Mouse (Mus musculus): ENCODE data around the gene Sorbs1. TPM values are rescaled to one million over a fixed set of nuclear protein-coding genes. Genes with fewer than 3 reads are reported as not detected.

The Sorbs1 gene
- polyA plus RNA-seq, 1 experiment from 2014 or later = 92.0 TPM

GRCm38 (mm10) chr19:40536526-40536925 is 22.9 kb upstream of the Sorbs1 start:
- no peak overlapping the region for H3K27ac ChIP-seq (replicated peaks)
- H3K4me1 ChIP-seq (replicated peaks) = no peaks in the 10 kb centered on the region
- H3K27me3 ChIP-seq = no peaks in the 10 kb centered on the region
- no peaks in the 10 kb centered on the region for H3K36me3 ChIP-seq
- no peak for ATAC-seq (ENCODE audit: low FRiP score, low read depth)
- 95% methylated on average over 6 of the region's 6 CpGs for WGBS
- H3K4me2 ChIP-seq = no peak overlapping the region
- H3K9me3 ChIP-seq = no peaks in the 10 kb centered on the region
- H3K4me3 ChIP-seq = no peak overlapping the region
- H3K9ac ChIP-seq = no peak overlapping the region

GRCm38 (mm10) chr19:40532525-40532924 is 18.9 kb upstream of the Sorbs1 start:
- WGBS = 88% methylated on average over 5 of the region's 5 CpGs
- Histone ChIP-seq H3K4me2 (no peak overlapping the region), H3K9ac (no peak overlapping the region), H3K27ac (replicated peaks) (no peak overlapping the region), H3K4me3 (no peak overlapping the region), H3K4me1 (replicated peaks) (no peaks in the 10 kb centered on the region), H3K9me3 (no peaks in the 10 kb centered on the region), H3K36me3 (no peaks in the 10 kb centered on the region), H3K27me3 (no peaks in the 10 kb centered on the region)
- ATAC-seq (ENCODE audit: low FRiP score, low read depth) = no peak

GRCm38 (mm10) chr19:40530323-40530722 is 16.7 kb upstream of the Sorbs1 start:
- WGBS = 91% methylated on average over 2 of the region's 2 CpGs
- no peak overlapping the region for H3K27ac ChIP-seq (replicated peaks)
- no peaks in the 10 kb centered on the region for H3K9me3 ChIP-seq
- H3K4me3 ChIP-seq = no peak overlapping the region
- no peak overlapping the region for H3K9ac ChIP-seq
- H3K36me3 ChIP-seq = no peaks in the 10 kb centered on the region
- H3K4me1 ChIP-seq (replicated peaks) = no peaks in the 10 kb centered on the region
- H3K27me3 ChIP-seq = no peaks in the 10 kb centered on the region
- no peak overlapping the region for H3K4me2 ChIP-seq
- ATAC-seq (ENCODE audit: low FRiP score, low read depth) = no peak

- H3K4me1 ChIP-seq (replicated peaks) = no peaks in the 10 kb centered on the region
- no peak overlapping the region for H3K4me2 ChIP-seq
- ATAC-seq (ENCODE audit: low FRiP score, low read depth) = no peak
- no peak overlapping the region for H3K4me3 ChIP-seq
- no peaks in the 10 kb centered on the region for H3K27me3 ChIP-seq
- no peak overlapping the region for H3K9ac ChIP-seq
- H3K27ac ChIP-seq (replicated peaks) = no peak overlapping the region
- no peaks in the 10 kb centered on the region for H3K36me3 ChIP-seq
- H3K9me3 ChIP-seq = no peaks in the 10 kb centered on the region
Measured at GRCm38 (mm10) chr19:40528254-40528653, 14.7 kb upstream of the Sorbs1 start.

GRCm38 (mm10) chr19:40526367-40527014 is 12.9 kb upstream of the Sorbs1 start:
- Histone ChIP-seq H3K9me3 (no peaks in the 10 kb centered on the region), H3K4me1 (replicated peaks) (no peaks in the 10 kb centered on the region), H3K36me3 (no peaks in the 10 kb centered on the region), H3K27me3 (no peaks in the 10 kb centered on the region), H3K27ac (replicated peaks) (no peak overlapping the region), H3K4me2 (no peak overlapping the region), H3K9ac (no peak overlapping the region), H3K4me3 (no peak overlapping the region)
- WGBS = 79% methylated on average over 9 of the region's 9 CpGs
- ATAC-seq (ENCODE audit: low FRiP score, low read depth) = no peak

- Histone ChIP-seq H3K9me3 (no peaks in the 10 kb centered on the region), H3K4me3 (no peak overlapping the region), H3K4me1 (replicated peaks) (no peaks in the 10 kb centered on the region), H3K27ac (replicated peaks) (no peak overlapping the region; the same call in 1 of the 2 replicates), H3K4me2 (no peak overlapping the region), H3K36me3 (no peaks in the 10 kb centered on the region), H3K9ac (no peak overlapping the region), H3K27me3 (no peaks in the 10 kb centered on the region)
- WGBS = 35% methylated on average over 8 of the region's 8 CpGs
- no peak for ATAC-seq (ENCODE audit: low FRiP score, low read depth)
Measured at GRCm38 (mm10) chr19:40523431-40524005, 9.9 kb upstream of the Sorbs1 start.

GRCm38 (mm10) chr19:40520403-40520802 is 6.8 kb upstream of the Sorbs1 start:
- WGBS = 87% methylated on average over 5 of the region's 5 CpGs
- H3K27me3 ChIP-seq = no peaks in the 10 kb centered on the region
- no peak for ATAC-seq (ENCODE audit: low FRiP score, low read depth)
- no peaks in the 10 kb centered on the region for H3K9me3 ChIP-seq
- no peak overlapping the region for H3K4me2 ChIP-seq
- H3K36me3 ChIP-seq = no peaks in the 10 kb centered on the region
- H3K27ac ChIP-seq (replicated peaks) = no peak overlapping the region
- no peak overlapping the region for H3K4me3 ChIP-seq
- H3K9ac ChIP-seq = no peak overlapping the region
- H3K4me1 ChIP-seq (replicated peaks) = no peaks in the 10 kb centered on the region

GRCm38 (mm10) chr19:40518706-40519105 is 5.1 kb upstream of the Sorbs1 start:
- no peaks in the 10 kb centered on the region for H3K4me1 ChIP-seq (replicated peaks)
- 72% methylated on average over 1 of the region's 1 CpGs for WGBS
- no peak overlapping the region for H3K4me3 ChIP-seq
- no peaks in the 10 kb centered on the region for H3K27me3 ChIP-seq
- no peak for ATAC-seq (ENCODE audit: low FRiP score, low read depth)
- H3K36me3 ChIP-seq = no peaks in the 10 kb centered on the region
- H3K9ac ChIP-seq = no peak overlapping the region
- no peak overlapping the region for H3K27ac ChIP-seq (replicated peaks)
- H3K9me3 ChIP-seq = no peaks in the 10 kb centered on the region
- no peak overlapping the region for H3K4me2 ChIP-seq

- H3K9me3 ChIP-seq = no peaks in the 10 kb centered on the region
- H3K27ac ChIP-seq (replicated peaks) = no peak overlapping the region
- no peak overlapping the region for H3K4me2 ChIP-seq
- H3K9ac ChIP-seq = no peak overlapping the region
- no peaks in the 10 kb centered on the region for H3K36me3 ChIP-seq
- peaks cover 17% of the 10 kb centered on the region for H3K4me1 ChIP-seq (replicated peaks)
- ATAC-seq (ENCODE audit: low FRiP score, low read depth) = no peak
- no peak overlapping the region for H3K4me3 ChIP-seq
- H3K27me3 ChIP-seq = no peaks in the 10 kb centered on the region
- 90% methylated on average over 3 of the region's 3 CpGs for WGBS
Measured at GRCm38 (mm10) chr19:40515596-40515995, 2.0 kb upstream of the Sorbs1 start.

- no peaks in the 10 kb centered on the region for H3K9me3 ChIP-seq
- H3K9ac ChIP-seq = no peak overlapping the region
- no peaks in the 10 kb centered on the region for H3K27me3 ChIP-seq
- H3K27ac ChIP-seq (replicated peaks) = no peak overlapping the region
- H3K36me3 ChIP-seq = no peaks in the 10 kb centered on the region
- ATAC-seq (ENCODE audit: low FRiP score, low read depth) = no peak
- H3K4me1 ChIP-seq (replicated peaks) = peaks cover 28% of the 10 kb centered on the region
- no peak overlapping the region for H3K4me2 ChIP-seq
- no peak overlapping the region for H3K4me3 ChIP-seq
- WGBS = 82% methylated on average over 7 of the region's 7 CpGs
Measured at GRCm38 (mm10) chr19:40514376-40514775, 797 bp upstream of the Sorbs1 start.

- H3K4me3 ChIP-seq = peak overlapping the region; percentile 77
- H3K27ac ChIP-seq (replicated peaks) = peak overlapping the region; percentile 90
- peak overlapping the region; percentile 78 for H3K4me2 ChIP-seq
- ATAC-seq (ENCODE audit: low FRiP score, low read depth) = peak; percentile 35
- H3K9ac ChIP-seq = peak overlapping the region; percentile 73
- no peaks in the 10 kb centered on the region for H3K36me3 ChIP-seq
- WGBS = under 1% methylated on average over 34 of the region's 34 CpGs
- no peaks in the 10 kb centered on the region for H3K9me3 ChIP-seq
- H3K27me3 ChIP-seq = no peaks in the 10 kb centered on the region
- peaks cover 28% of the 10 kb centered on the region for H3K4me1 ChIP-seq (replicated peaks)
Measured at GRCm38 (mm10) chr19:40512500-40513421, 818 bp downstream of the Sorbs1 start.

GRCm38 (mm10) chr19:40511679-40512309 is 1.8 kb downstream of the Sorbs1 start:
- Histone ChIP-seq H3K36me3 (no peaks in the 10 kb centered on the region), H3K4me3 (peak overlapping the region; percentile 77), H3K27ac (replicated peaks) (peak overlapping the region; percentile 90), H3K27me3 (no peaks in the 10 kb centered on the region), H3K9me3 (no peaks in the 10 kb centered on the region), H3K4me2 (peak overlapping the region; percentile 78), H3K4me1 (replicated peaks) (peaks cover 28% of the 10 kb centered on the region), H3K9ac (peak overlapping the region; percentile 73)
- 18% methylated on average over 5 of the region's 5 CpGs for WGBS
- no peak for ATAC-seq (ENCODE audit: low FRiP score, low read depth)
